Mouse (Mus musculus): ENCODE data around the gene Large1.
"Not testable (repeated sequence)": the region's sequence is repeated elsewhere in the genome, so short reads cannot be mapped to it uniquely, and the experiment has no call there.

Gene Large1

GRCm38 (mm10) chr8:73017601-73018000, 335.7 kb downstream of the Large1 start:
- DNase-seq (ENCODE audit: low read depth, low spot score): no peak

DNA sequence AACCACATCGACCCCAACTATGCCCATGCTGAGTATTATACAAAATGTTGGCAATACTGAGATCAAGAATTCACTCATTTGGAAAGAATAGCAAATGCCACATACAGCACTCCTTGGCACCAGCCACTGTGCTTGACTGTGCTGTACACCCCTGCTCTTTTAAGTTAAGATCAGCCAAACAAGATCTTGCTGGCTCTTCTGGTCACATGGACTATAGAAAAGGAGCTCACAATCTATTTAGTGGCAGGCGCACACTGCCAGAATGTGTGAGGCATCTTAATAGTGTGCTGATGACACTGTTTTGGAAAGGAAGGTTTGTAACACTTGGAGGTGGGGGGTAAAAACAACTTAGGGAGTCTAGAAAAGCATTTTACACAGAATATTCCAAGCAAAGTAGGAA, 337.0 kb downstream of the Large1 start:
- DNase-seq (ENCODE audit: low read depth, low spot score): no peak

- DNase-seq (ENCODE audit: low read depth, low spot score): peak; percentile 22
These were observed 345.9 kb downstream of the Large1 start for GRCm38 (mm10) chr8:73007489-73007888.

DNA sequence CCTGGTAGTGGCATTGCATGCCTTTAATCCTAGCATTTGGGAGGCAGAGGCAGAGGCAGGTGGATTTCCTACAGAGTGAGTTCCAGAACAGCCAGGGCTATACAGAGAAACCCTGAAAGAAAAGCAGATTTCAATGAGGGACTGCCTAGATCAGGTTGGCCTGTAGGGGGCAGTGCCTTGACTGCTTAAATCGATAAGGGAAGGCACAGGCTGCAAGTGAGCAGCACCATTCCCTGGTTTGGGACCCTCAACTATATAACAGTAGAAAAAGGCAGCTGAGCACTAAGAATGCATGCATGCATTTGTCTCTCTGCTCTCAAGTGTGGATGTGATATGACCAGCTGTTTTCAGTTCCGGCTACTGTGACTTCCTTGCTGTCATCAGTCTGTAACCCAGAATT, 349.5 kb downstream of the Large1 start:
- DNase-seq (ENCODE audit: low read depth, low spot score): no peak

DNA sequence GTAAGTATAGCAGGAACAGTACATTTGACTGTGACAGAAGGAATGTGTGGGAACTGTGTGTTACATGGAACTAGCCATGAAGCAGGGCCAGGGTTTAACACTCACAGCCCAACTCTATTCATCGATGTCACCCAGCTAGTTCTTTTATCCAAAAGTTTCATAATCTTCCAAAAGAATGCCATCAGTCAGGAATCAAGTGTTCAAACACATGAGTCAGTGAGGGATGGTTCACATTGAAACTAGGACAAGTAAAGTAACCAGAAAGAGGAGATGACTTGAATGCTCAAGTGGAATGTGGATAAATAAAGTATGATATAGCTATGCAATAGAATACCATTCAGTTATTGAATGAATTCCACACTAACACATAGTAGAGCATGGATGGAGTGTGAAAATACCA, 359.5 kb downstream of the Large1 start:
- DNase-seq (ENCODE audit: low read depth, low spot score): no peak

- no peak for DNase-seq (ENCODE audit: low read depth, low spot score)
These were observed 362.9 kb downstream of the Large1 start for GRCm38 (mm10) chr8:72990425-72990824.

GRCm38 (mm10) chr8:72982832-72983231, 370.5 kb downstream of the Large1 start:
- no peak for DNase-seq (ENCODE audit: low read depth, low spot score)

DNA sequence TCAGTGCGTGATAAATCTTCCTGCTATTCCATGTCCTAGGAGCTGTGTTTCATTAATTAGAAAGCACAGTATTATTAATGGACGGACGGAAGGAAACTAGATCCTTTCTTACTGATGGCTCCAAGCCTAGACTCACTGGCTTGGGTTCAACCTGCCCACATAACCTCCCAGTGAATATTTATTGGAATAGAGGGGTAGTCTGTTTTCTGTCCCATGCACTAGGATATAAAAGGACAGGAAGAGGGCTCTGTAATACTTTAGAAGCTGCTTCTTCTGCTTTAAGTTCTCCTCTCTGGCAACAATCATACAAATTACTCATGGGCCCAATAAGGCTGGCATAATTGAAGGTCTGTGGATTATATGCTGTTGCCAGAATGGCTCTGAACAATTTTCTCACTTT, 398.3 kb downstream of the Large1 start:
- no peak for DNase-seq (ENCODE audit: low read depth, low spot score)

DNA sequence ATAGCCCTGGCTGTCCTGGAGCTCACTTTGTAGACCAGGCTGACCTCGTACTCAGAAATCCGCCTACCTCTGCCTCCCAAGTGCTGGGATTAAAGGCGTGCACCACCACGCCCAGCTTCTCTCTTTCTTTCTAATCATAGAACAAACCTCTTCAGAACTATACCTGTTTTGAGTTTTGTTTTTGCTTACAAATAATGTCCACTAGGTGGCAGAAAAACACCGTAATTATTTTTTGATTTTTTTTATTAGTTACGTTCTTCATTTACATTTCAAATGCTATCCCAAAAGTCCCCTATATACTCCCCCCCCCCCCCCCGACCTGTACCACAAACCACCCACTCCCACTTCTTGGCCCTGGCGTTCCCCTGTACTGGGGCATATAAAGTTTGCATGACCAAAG, 411.9 kb downstream of the Large1 start:
- DNase-seq (ENCODE audit: low read depth, low spot score): not testable (repeated sequence)

DNA sequence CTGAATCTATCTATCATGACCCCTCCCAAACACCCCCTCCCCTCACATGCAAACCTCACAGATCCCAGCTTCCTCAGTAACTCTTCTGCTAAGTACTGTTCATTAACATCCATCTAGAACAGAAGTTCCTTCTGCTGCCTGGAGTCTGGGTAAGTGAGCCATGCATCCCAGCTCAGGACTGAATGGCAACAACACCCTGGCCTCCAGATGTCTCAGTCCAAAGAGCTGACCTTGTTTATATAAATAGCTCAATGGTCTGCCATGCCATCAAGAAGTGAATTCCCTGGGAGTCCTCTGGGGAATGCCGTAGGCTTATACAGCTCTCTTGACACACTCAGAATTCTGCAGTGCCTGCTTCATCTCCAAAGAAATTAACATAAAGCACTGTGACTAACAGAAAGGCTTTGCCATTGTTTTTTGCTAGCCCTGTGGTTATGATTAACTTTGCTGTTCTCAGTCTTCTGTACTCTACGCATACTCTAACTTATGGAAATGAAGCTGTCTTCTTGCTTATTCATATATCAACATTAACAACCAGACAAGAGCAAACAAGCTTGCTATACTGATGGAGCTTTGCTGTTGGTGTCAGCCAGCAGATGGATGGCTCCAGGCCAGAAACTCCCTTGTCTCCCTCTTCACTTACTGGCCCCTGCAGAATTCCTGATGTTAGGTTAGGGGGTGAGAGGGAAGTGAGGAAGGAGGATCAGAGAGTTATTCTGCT, 434.0 kb downstream of the Large1 start:
- DNase-seq (ENCODE audit: low read depth, low spot score): peak; percentile 21

DNA sequence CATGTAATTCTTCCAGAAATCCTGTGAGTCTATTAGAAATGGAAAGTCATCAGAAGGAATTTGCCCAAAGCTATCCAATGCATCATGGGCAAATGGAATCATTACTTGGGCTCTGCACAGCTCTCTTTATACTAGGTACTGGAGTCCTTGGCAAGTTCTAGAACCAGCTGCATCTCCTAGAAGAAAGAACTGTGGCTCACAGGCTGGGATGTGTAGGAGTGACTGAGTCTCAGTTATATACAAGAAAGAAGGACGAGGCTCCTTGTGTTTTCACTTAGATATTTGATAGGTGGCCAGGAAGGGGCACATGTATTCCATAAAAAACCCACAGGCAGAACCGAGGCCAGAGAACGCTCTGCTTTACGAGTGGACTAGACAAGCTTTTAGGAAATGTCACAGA, 447.8 kb downstream of the Large1 start:
- no peak for DNase-seq (ENCODE audit: low read depth, low spot score)

DNA sequence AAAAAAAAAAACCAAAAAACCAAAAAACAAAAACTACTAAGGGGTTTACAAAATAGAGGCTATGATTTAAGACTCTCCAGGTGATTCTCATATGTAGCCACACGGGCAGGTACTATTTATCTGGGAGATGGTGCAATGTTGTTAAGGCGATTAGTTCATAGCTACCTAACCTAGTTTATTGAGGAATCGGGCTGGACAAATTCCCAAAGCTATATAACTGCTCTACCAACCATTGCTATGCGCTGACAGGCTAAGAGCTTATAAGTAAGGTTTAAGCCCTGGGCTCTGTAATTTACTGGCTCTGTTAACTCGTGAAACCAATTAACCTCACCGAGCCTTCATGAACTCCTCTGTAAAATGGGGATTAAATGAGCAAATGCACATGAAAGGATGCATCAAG, 451.7 kb downstream of the Large1 start:
- DNase-seq (ENCODE audit: low read depth, low spot score): no peak

GRCm38 (mm10) chr8:72899321-72899720, 454.0 kb downstream of the Large1 start:
- DNase-seq (ENCODE audit: low read depth, low spot score): no peak

- no peak for DNase-seq (ENCODE audit: low read depth, low spot score)
These were observed 470.3 kb downstream of the Large1 start for GRCm38 (mm10) chr8:72883033-72883432.

DNA sequence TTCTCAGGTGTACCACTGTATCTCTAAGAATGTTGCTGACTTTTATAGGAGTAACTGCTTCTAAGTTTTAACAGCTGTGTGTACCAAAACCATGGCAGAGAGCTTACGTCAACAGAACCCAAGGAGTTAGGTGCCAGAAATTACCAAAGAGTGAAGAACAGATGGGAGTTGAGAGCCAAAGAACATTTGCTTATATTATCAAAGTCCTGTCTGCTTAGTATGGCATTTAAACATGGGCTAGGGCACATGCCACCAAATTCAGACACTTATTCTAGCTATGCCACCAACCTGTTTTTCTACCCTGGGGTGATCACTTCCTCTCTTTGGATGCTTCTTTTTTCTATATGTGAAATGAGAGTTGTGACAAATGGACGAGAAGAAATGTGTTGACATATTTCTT, 479.9 kb downstream of the Large1 start:
- DNase-seq (ENCODE audit: low read depth, low spot score): no peak

DNA sequence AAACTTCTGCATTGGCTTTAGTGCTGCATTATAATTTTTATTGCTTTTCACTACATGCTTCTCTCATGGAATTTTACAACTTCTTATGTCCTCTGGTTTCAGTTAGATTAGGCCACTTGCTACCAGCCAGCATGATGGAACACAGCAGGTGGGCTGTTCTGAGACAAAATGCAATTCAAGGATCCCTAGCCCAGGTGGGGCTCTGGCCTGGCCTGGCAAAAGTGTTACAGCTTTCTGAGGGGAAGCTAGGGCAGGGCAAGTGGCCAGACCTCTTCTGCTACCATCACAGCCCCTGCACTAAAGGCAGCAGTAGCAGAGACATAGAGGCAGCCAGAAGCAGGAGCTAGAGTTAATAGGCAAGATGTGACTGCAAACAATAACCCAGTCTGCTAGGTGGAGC, 506.5 kb downstream of the Large1 start:
- no peak for DNase-seq (ENCODE audit: low read depth, low spot score)

DNA sequence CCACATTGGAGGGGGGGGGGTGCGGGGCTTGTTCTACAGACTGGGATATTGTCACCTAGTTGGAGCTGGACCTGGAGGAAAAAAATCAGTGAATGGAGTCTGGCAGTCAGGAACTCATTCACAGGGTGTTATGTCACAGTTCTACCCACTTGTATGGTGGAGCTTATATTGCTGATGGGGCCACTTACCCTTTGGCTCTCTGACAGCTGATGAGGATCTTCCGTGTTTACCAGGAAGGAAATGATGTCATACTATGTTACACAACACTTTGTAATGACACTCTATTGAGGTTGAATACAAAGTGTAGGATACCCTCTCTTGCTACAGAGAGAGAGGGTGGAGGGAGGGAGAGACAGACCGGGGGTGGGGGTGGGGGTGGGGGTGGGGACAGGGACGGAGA, 517.5 kb downstream of the Large1 start:
- DNase-seq (ENCODE audit: low read depth, low spot score): no peak

DNA sequence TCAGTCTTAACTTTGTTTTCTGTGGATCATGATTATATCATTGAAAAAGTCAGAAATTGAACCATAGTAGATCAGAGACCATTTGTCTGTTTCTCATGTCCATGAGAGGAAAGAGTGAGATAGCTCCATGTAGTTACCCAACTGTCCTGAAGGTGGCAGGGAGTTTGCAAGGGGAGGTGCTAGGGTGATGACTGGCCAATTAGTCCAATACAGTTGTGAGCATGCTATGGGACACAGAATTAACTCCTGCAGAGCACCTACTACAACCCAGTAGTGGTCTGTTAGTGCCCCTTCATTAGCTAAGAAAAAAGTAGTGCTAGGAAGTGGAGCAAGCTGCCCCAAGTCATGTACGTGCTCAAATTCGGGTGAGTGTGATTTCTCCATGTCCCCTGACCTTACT, 520.2 kb downstream of the Large1 start:
- no peak for DNase-seq (ENCODE audit: low read depth, low spot score)

DNA sequence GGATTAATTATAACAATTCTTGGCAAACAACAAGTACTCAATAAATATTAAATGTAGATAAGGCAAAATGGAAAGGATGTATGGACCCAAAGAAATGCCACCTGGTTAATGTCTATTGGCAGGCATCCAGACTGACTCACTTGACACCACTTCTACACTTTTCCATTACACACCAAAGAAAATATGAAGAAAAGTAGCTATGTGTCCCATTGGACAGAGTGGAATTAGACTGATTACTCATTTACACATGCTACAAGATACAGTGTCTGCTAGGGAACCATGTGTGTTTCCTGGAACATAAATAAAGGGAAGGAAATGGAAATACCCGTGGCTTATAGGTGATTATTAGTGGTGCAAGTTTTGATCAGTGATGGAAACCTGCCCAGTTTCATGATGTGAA, 521.0 kb downstream of the Large1 start:
- DNase-seq (ENCODE audit: low read depth, low spot score): no peak

DNA sequence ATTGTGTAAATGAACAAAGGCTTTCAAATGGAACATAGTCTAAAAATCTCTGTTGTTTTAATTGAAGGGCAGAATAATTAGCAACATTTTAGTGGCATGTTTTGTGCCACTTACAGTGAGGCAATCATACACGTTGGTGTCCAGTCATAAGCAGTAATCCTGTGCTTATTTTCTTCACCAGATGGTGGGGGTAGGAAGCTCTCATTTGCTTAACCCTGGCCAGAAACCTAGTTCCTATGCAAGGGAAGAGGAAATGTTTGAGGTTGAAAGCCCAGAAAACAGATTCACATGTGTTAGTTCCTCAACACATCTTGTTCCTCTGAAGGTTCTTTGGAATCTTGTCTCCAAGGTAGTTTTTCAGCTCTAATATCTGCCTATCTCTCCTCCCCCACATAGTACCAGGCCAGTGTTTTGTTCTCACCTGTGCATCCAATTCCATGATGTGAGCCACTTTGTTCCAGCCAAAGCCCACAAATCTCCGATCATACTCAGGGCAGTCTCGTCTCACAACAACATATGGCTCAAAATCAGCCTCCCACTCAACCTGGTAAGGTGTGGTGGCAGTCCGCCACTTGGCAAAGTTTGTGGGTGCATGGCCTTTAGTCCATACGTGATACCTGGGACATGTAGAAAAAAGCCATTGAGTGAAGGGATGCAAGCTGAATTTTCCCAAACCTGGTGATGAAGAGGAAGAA, 535.5 kb downstream of the Large1 start:
- no peak for DNase-seq (ENCODE audit: low read depth, low spot score)

GRCm38 (mm10) chr8:72816679-72817078, 536.7 kb downstream of the Large1 start:
- no peak for DNase-seq (ENCODE audit: low read depth, low spot score)

DNA sequence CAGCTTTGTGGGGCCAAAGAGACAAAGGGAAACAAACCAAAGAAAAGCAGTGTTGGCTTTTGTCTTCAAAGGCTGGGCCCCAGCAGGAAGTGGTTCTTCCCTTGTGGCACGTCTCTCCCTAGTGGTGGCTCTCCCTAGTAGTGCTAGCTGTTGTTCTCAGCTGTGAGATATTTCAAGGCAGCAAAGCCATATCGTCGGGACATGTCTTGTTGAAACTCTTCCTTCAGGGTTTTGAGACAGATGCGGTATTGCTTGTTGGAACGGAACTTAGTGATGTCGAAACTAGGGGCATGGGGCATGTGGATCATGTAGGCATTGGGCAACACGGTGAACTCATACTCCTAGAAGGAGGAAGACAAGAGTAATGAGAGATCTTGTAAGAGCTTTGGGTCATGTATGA, 537.7 kb downstream of the Large1 start:
- peak; percentile 10 for DNase-seq (ENCODE audit: low read depth, low spot score)

DNA sequence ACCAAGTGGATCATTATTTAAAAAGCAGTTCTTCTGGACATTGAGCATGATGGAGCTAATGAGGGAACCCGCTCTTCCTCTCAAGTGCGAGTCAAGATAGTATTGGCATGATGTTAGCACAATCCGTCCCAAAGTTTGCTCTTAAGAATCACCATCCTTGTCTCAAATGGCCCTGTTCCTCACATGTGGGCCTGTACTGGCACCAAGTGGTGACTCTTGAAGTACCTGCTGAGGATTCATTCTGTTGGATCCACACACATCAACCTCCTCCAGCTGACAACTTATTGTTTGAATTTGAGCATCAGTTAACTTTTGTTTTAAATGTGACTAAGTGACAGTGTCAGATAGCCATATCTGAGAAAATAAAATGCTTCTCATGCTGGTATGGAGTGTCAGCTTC, 540.6 kb downstream of the Large1 start:
- no peak for DNase-seq (ENCODE audit: low read depth, low spot score)

All from skeletal muscle tissue, adult 2 months (tissue).